Mouse (Mus musculus) right cerebral cortex, postnatal 10 days (tissue): Measurements from ENCODE around the gene Cct7.
"Not testable (repeated sequence)": the region's sequence is repeated elsewhere in the genome, so short reads cannot be mapped to it uniquely, and the experiment has no call there.

Source experiments
- DNase-seq, 2 experiments: peaks; one replicate each; pipeline ENCODE4 v3.0.0; 2021; ENCODE audit warnings: low spot score in 2 of 2

The Cct7 gene

GRCm38 (mm10) chr6:85450697-85451663 lies at the start of gene Cct7:
Cct7 (plus strand) TSS chr6:85451514.
- DNase-seq = peak; percentile 100

- DNase-seq = no peak
These were observed 48.7 kb upstream of the Cct7 start for GRCm38 (mm10) chr6:85402613-85403012.

- no peak for DNase-seq
These were observed 48.3 kb upstream of the Cct7 start for GRCm38 (mm10) chr6:85403039-85403438.

GRCm38 (mm10) chr6:85409003-85409402 lies 42.3 kb upstream of the Cct7 start:
- no peak for DNase-seq

- DNase-seq = peak; percentile 65 to 80
These were observed 40.5 kb upstream of the Cct7 start for GRCm38 (mm10) chr6:85410771-85411273.

GRCm38 (mm10) chr6:85415829-85416228 lies 35.5 kb upstream of the Cct7 start:
- DNase-seq = no peak

GRCm38 (mm10) chr6:85419150-85419549 lies 32.2 kb upstream of the Cct7 start:
- no peak for DNase-seq

GRCm38 (mm10) chr6:85423836-85424379 lies 27.4 kb upstream of the Cct7 start, which contains the start of gene Noto:
Noto (plus strand) TSS chr6:85423886.
- no peak for DNase-seq

GRCm38 (mm10) chr6:85431274-85431841 lies 20.0 kb upstream of the Cct7 start:
- no peak for DNase-seq

- peak; percentile 90 for DNase-seq
These were observed 19.4 kb upstream of the Cct7 start, which contains the start of gene Smyd5 for GRCm38 (mm10) chr6:85431842-85432431. Smyd5 (plus strand) TSS chr6:85431989.

- no peak for DNase-seq
These were observed 17.4 kb upstream of the Cct7 start for GRCm38 (mm10) chr6:85433865-85434264.

GRCm38 (mm10) chr6:85436204-85436603 lies 15.1 kb upstream of the Cct7 start:
- DNase-seq = no peak

GRCm38 (mm10) chr6:85436631-85437030 lies 14.7 kb upstream of the Cct7 start:
- DNase-seq = no peak

GRCm38 (mm10) chr6:85441142-85441541 lies 10.2 kb upstream of the Cct7 start:
- no peak for DNase-seq

GRCm38 (mm10) chr6:85443488-85444233 lies 7.7 kb upstream of the Cct7 start:
- no peak for DNase-seq

- DNase-seq = no peak
These were observed 6.9 kb upstream of the Cct7 start for GRCm38 (mm10) chr6:85444266-85444965.

- DNase-seq = no peak
These were observed 6.0 kb upstream of the Cct7 start for GRCm38 (mm10) chr6:85445286-85445685.

- no peak for DNase-seq
These were observed 4.0 kb upstream of the Cct7 start for GRCm38 (mm10) chr6:85447351-85447750.

GRCm38 (mm10) chr6:85450140-85450539 lies 1.2 kb upstream of the Cct7 start:
- not testable (repeated sequence) for DNase-seq

- peak; percentile 99 for DNase-seq
These were observed 523 bp downstream of the Cct7 start, which contains the start of gene Pradc1 for GRCm38 (mm10) chr6:85451664-85452410. Pradc1 (minus strand) TSS chr6:85451970.
